Mouse (Mus musculus) 416B (cell line): ENCODE data around the gene Rdh16.
A peak's percentile ranks its signal among the peaks of the same experiment; 100 is the strongest.
"Not testable (repeated sequence)": the region's sequence is repeated elsewhere in the genome, so short reads cannot be mapped to it uniquely, and the experiment has no call there.

Experiments used
- DNase-seq: peaks from one replicate; pipeline ENCODE4 v3.0.0; 2011; ENCODE audit warnings: low read depth

Rdh16 gene

GRCm38 (mm10) chr10:127800891-127801290 is at the start of gene Rdh16:
Gene Rdh16 (plus strand): TSS chr10:127801152.
- DNase-seq: no peak

GRCm38 (mm10) chr10:127751548-127751947 is 49.4 kb upstream of the Rdh16 start, which contains the start of gene Gpr182:
Gene Gpr182 (minus strand): TSS chr10:127751732.
- no peak for DNase-seq

- DNase-seq: no peak
These were observed 46.3 kb upstream of the Rdh16 start for GRCm38 (mm10) chr10:127754566-127755166.

- no peak for DNase-seq
These were observed 45.7 kb upstream of the Rdh16 start for GRCm38 (mm10) chr10:127755246-127755645.

- DNase-seq: no peak
These were observed 45.0 kb upstream of the Rdh16 start for GRCm38 (mm10) chr10:127755770-127756468.

- DNase-seq: peak; percentile 91
These were observed 41.5 kb upstream of the Rdh16 start, which contains the start of the genes Rdh1 and Rdh16f1 for GRCm38 (mm10) chr10:127759181-127760110. Gene Rdh1 (plus strand): TSS chr10:127759721. Gene Rdh16f1 (plus strand): TSS chr10:127759787.

GRCm38 (mm10) chr10:127762926-127763325 is 38.0 kb upstream of the Rdh16 start:
- not testable (repeated sequence) for DNase-seq

GRCm38 (mm10) chr10:127763914-127764680 is 36.9 kb upstream of the Rdh16 start:
- DNase-seq: no peak

GRCm38 (mm10) chr10:127766564-127766963 is 34.4 kb upstream of the Rdh16 start:
- DNase-seq: no peak

- no peak for DNase-seq
These were observed 24.9 kb upstream of the Rdh16 start, which contains the start of gene Rdh9 for GRCm38 (mm10) chr10:127776011-127776410. Gene Rdh9 (plus strand): TSS chr10:127776386.

GRCm38 (mm10) chr10:127782321-127782720 is 18.6 kb upstream of the Rdh16 start:
- not testable (repeated sequence) for DNase-seq

- not testable (repeated sequence) for DNase-seq
These were observed 15.5 kb upstream of the Rdh16 start for GRCm38 (mm10) chr10:127785411-127785810.

- DNase-seq: no peak
These were observed 1.7 kb upstream of the Rdh16 start for GRCm38 (mm10) chr10:127799295-127799694.

- no peak for DNase-seq
These were observed 660 bp downstream of the Rdh16 start for GRCm38 (mm10) chr10:127801612-127802011.

GRCm38 (mm10) chr10:127802236-127802635 is 1.3 kb downstream of the Rdh16 start:
- no peak for DNase-seq

GRCm38 (mm10) chr10:127804416-127804815 is 3.5 kb downstream of the Rdh16 start:
- no peak for DNase-seq

- DNase-seq: no peak
These were observed 14.9 kb downstream of the Rdh16 start for GRCm38 (mm10) chr10:127815888-127816287.

- DNase-seq: not testable (repeated sequence)
These were observed 16.4 kb downstream of the Rdh16 start for GRCm38 (mm10) chr10:127817268-127817910.

- DNase-seq: not testable (repeated sequence)
These were observed 20.9 kb downstream of the Rdh16 start for GRCm38 (mm10) chr10:127821806-127822205.

- peak; percentile 75 for DNase-seq
These were observed 24.4 kb downstream of the Rdh16 start for GRCm38 (mm10) chr10:127825386-127825785.

- no peak for DNase-seq
These were observed 28.2 kb downstream of the Rdh16 start for GRCm38 (mm10) chr10:127829121-127829520.
